Mouse (Mus musculus): ENCODE results near the gene Lsm2. TPM values are rescaled to one million over a fixed set of nuclear protein-coding genes. Genes with fewer than 3 reads are reported as not detected.
A peak's percentile ranks its signal among the peaks of the same experiment; 100 is the strongest.

The Lsm2 gene
- 37.1 and 44.0 TPM in 2 replicates for polyA plus RNA-seq (2012; ENCODE audit: insufficient read depth, insufficient read length, missing spikeins)

DNA sequence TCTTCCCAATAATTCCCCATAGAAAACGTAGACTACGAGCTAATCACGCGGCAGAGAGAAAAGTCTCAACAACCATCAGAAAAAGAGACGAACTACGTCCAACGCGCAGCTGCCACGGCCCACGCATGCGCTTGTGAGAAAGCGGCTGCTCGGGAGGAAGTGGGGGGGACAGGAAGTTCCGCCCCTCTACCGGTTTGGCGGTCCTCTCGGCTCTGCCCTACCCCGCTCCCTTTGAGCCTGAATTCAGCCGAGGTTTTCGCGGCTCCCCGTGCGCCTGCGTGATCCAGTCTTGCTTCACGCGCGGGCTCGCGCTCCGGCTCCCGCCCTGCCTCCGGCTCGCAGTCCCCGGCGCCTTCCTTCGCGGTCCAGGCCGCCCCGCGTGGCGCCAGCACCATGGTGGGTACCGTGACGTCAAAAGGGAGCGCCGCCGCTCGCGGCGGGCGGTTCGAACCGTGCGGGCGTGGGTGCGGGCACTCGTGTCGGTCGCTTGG lies at the start of gene Lsm2:
TSS of gene Lsm2 (plus strand) at position 173 of the 491 bp plus-strand sequence.
- H3K4me3 ChIP-seq (ENCODE audit: insufficient read depth, low read length): peak within 1 kb of the TSS; percentile 79
- TF ChIP-seq CTCF (IDR thresholded peaks at IDR 0.05; ENCODE audit: low read depth, low read length): no peak
- no peak; the same call in 1 of the 2 replicates for TF ChIP-seq POLR2A (IDR thresholded peaks at IDR 0.05; ENCODE audit: borderline replicate concordance, low read depth, low read length)
- H3K4me1 ChIP-seq (ENCODE audit: control insufficient read depth, insufficient read depth, low read length): peaks cover 15% of the 10 kb centered on the region
- H3K27ac ChIP-seq (ENCODE audit: insufficient read depth, low read depth, low read length): peak within 1 kb of the TSS; percentile 90

- Histone ChIP-seq H3K27ac (ENCODE audit: insufficient read depth, low read depth, low read length) (no peak overlapping the region), H3K4me1 (ENCODE audit: control insufficient read depth, insufficient read depth, low read length) (peaks cover 34% of the 10 kb centered on the region), H3K4me3 (ENCODE audit: insufficient read depth, low read length) (peak overlapping the region; percentile 88)
- TF ChIP-seq CTCF (IDR thresholded peaks at IDR 0.05; ENCODE audit: low read depth, low read length) (no peak), POLR2A (IDR thresholded peaks at IDR 0.05; ENCODE audit: borderline replicate concordance, low read depth, low read length) (no peak)
Measured at GRCm38 (mm10) chr17:34932287-34932686, 49.4 kb upstream of the Lsm2 start.

DNA sequence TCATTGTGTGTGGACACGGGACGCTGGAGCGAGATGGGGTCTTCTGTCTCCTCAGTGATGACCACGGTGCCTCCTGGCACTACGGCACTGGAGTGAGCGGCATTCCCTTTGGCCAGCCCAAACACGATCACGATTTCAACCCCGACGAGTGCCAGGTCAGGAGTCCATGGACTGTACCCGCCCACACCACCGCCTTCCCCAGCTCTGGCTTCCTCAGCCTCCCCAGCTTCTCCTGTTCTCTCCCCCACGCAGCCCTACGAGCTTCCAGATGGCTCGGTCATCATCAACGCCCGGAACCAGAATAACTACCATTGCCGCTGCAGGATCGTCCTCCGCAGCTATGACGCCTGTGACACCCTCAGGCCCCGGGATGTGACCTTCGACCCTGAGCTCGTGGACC lies 47.6 kb upstream of the Lsm2 start:
- no peak for TF ChIP-seq POLR2A (IDR thresholded peaks at IDR 0.05; ENCODE audit: borderline replicate concordance, low read depth, low read length)
- TF ChIP-seq CTCF (IDR thresholded peaks at IDR 0.05; ENCODE audit: low read depth, low read length): no peak
- Histone ChIP-seq H3K4me3 (ENCODE audit: insufficient read depth, low read length) (no peak overlapping the region), H3K4me1 (ENCODE audit: control insufficient read depth, insufficient read depth, low read length) (peaks cover 44% of the 10 kb centered on the region), H3K27ac (ENCODE audit: insufficient read depth, low read depth, low read length) (no peak overlapping the region)

DNA sequence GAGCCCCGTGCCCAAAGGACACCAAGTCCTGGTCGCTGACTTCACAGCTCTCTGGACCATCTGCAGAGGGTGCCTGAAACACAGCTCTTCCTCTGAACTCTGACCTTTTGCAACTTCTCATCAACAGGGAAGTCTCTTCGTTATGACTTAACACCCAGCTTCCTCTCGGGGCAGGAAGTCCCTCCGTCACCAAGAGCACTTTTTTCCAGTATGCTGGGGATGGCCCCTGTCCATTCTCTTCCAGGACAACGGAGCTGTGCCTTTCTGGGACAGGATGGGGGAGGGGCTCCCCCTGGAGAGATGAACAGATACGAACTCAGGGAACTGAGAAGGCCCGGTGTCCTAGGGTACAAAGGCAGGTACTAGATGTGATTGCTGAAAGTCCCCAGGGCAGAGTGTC lies 46.8 kb upstream of the Lsm2 start:
- H3K4me1 ChIP-seq (ENCODE audit: control insufficient read depth, insufficient read depth, low read length): peaks cover 46% of the 10 kb centered on the region
- peak overlapping the region; percentile 37 for H3K27ac ChIP-seq (ENCODE audit: insufficient read depth, low read depth, low read length)
- TF ChIP-seq CTCF (IDR thresholded peaks at IDR 0.05; ENCODE audit: low read depth, low read length) (no peak), POLR2A (IDR thresholded peaks at IDR 0.05; ENCODE audit: borderline replicate concordance, low read depth, low read length) (no peak)
- peak overlapping the region; percentile 36 for H3K4me3 ChIP-seq (ENCODE audit: insufficient read depth, low read length)

- H3K4me3 ChIP-seq (ENCODE audit: insufficient read depth, low read length): no peak overlapping the region
- H3K4me1 ChIP-seq (ENCODE audit: control insufficient read depth, insufficient read depth, low read length): peaks cover 38% of the 10 kb centered on the region
- TF ChIP-seq POLR2A (IDR thresholded peaks at IDR 0.05; ENCODE audit: borderline replicate concordance, low read depth, low read length): no peak
- TF ChIP-seq CTCF (IDR thresholded peaks at IDR 0.05; ENCODE audit: low read depth, low read length): no peak
- H3K27ac ChIP-seq (ENCODE audit: insufficient read depth, low read depth, low read length): no peak overlapping the region
Measured at GRCm38 (mm10) chr17:34937960-34938505, 43.6 kb upstream of the Lsm2 start.

GRCm38 (mm10) chr17:34941344-34942041 lies 40.2 kb upstream of the Lsm2 start:
- Histone ChIP-seq H3K4me1 (ENCODE audit: control insufficient read depth, insufficient read depth, low read length) (peaks cover 16% of the 10 kb centered on the region), H3K27ac (ENCODE audit: insufficient read depth, low read depth, low read length) (no peak overlapping the region), H3K4me3 (ENCODE audit: insufficient read depth, low read length) (no peak overlapping the region)
- TF ChIP-seq POLR2A (IDR thresholded peaks at IDR 0.05; ENCODE audit: borderline replicate concordance, low read depth, low read length): no peak
- no peak for TF ChIP-seq CTCF (IDR thresholded peaks at IDR 0.05; ENCODE audit: low read depth, low read length)

GRCm38 (mm10) chr17:34943128-34943815 lies 38.4 kb upstream of the Lsm2 start:
- Histone ChIP-seq H3K4me3 (ENCODE audit: insufficient read depth, low read length) (no peak overlapping the region), H3K4me1 (ENCODE audit: control insufficient read depth, insufficient read depth, low read length) (peaks cover 9% of the 10 kb centered on the region), H3K27ac (ENCODE audit: insufficient read depth, low read depth, low read length) (no peak overlapping the region)
- TF ChIP-seq POLR2A (IDR thresholded peaks at IDR 0.05; ENCODE audit: borderline replicate concordance, low read depth, low read length) (no peak), CTCF (IDR thresholded peaks at IDR 0.05; ENCODE audit: low read depth, low read length) (no peak)

DNA sequence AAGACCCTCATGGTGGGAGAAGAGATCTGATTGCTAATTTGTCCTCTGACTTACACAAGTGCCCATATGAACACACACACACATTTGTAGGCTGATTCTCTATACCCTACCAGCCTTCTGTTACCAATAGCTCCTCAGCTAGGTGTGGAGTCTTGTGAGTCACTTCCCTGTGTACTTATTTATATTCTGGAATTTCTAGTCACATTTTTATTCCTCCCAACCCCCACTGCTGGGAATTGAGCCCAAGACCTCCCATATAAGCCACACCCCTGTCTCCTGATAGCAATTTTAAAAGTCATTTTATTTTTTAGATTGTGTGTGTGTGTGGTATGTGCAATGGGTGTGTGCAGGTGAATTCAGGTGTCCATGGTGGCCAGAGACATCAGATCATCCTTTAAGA lies 37.3 kb upstream of the Lsm2 start:
- Histone ChIP-seq H3K4me1 (ENCODE audit: control insufficient read depth, insufficient read depth, low read length) (peaks cover 5% of the 10 kb centered on the region), H3K4me3 (ENCODE audit: insufficient read depth, low read length) (no peak overlapping the region), H3K27ac (ENCODE audit: insufficient read depth, low read depth, low read length) (no peak overlapping the region)
- no peak for TF ChIP-seq POLR2A (IDR thresholded peaks at IDR 0.05; ENCODE audit: borderline replicate concordance, low read depth, low read length)
- TF ChIP-seq CTCF (IDR thresholded peaks at IDR 0.05; ENCODE audit: low read depth, low read length): no peak

GRCm38 (mm10) chr17:34946486-34947140 lies 35.0 kb upstream of the Lsm2 start:
- TF ChIP-seq CTCF (IDR thresholded peaks at IDR 0.05; ENCODE audit: low read depth, low read length): no peak
- no peak for TF ChIP-seq POLR2A (IDR thresholded peaks at IDR 0.05; ENCODE audit: borderline replicate concordance, low read depth, low read length)
- H3K27ac ChIP-seq (ENCODE audit: insufficient read depth, low read depth, low read length): no peak overlapping the region
- H3K4me1 ChIP-seq (ENCODE audit: control insufficient read depth, insufficient read depth, low read length): peaks cover 2% of the 10 kb centered on the region; the same call in 1 of the 2 replicates
- H3K4me3 ChIP-seq (ENCODE audit: insufficient read depth, low read length): no peak overlapping the region
